Mouse (Mus musculus): ENCODE results near the gene Rpain. TPM values are rescaled to one million over a fixed set of nuclear protein-coding genes. Genes with fewer than 3 reads are reported as not detected.

Rpain gene
- 10 to 100 TPM; 41.3 to 48.5 TPM for total RNA-seq (2021)
- long read RNA-seq, transcript Rpain-211 (4 exons, 343 nt): minor isoform, 6 of 49 reads
- long read RNA-seq, transcript Rpain-201 (7 exons, 1,100 nt): major isoform, 17 of 49 reads
- long read RNA-seq, partial matches to known transcripts: 1 of 49 reads
- long read RNA-seq, other reads (novel, unspliced or antisense): 17 of 49 reads

DNA sequence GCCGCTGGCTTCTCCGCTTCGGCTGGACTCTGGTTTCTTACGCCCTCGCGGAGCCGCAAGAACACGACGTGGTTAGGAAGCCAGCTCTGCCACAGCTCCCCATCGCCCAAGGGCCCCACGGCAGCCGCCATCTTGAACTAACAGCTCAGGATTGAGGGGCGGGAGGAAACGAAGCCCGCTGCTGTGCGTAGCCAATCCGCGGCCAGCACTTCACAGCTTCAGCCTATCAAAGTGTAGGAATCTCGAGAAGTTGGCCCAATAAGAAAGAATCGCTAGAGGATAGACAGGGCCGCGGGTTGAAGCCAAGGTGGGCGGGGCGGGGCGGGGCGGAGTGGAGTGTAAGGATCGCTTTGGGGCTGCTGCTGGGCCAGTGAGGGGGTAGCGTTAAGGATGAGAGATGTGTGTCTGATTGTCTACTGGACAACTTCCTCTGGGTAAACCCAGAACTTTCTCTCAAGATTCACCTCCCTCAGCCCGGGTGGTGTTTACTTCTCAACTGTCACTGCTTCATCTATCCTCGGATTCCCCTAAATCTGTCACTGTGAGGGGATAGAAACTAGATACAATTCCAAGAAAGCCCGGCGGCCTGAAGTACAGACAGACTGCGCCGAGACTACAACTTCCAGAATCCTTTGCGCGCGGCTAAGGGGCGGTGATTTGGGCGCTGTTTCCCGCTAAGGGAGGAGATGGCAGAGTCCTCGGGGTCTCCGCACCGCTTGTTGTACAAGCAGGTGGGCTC is at the start of gene Rpain, which contains the start of gene Nup88:
Gene Rpain, plus strand, starts transcription at position 393 of the 739 bp plus-strand sequence.
Gene Nup88, minus strand, starts transcription at position 153 of the 739 bp plus-strand sequence.
- peak; percentile 91 to 94 for DNase-seq (ENCODE audit: low spot score in 2 of 2)

DNA sequence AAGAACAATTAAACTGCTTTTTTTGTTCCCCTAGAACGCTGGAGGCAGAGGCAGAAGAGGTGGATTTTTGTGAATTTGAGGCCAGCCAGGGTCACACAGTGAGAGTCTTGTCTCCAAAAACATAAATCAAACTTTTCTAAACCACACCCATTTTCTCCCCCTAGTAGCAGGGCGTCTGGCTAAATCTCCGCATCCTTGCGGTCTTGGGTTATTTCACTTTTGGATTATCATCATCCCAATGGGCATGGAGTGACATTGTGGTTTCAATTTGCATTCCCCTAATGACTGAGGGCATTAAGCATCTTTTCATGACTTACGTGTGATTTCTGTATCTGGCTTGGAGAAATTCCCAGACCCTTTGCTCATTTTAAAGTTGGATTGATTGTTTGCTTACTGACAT is 38.6 kb upstream of the Rpain start:
- no peak for DNase-seq (ENCODE audit: low spot score in 2 of 2)

DNA sequence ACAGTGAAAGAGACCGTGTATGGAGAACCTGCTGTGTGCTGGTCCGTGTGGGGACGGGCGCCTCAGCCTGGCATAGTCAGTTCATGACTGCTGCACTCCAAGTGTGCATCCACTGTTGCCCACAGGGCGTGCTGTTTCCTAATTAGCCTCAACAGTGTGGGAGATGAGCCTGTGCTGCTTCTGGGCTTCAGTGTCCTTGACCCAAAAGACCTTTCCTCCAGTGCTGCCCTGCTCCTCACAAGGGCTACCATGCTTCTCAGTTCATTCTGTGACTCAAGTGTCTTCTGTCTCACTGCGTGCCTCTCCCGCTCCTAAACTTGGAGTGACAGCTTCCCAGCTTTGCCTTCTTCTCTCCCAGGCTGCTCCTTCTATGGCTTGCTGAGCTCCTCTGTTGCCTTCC is 34.7 kb upstream of the Rpain start:
- no peak for DNase-seq (ENCODE audit: low spot score in 2 of 2)

DNA sequence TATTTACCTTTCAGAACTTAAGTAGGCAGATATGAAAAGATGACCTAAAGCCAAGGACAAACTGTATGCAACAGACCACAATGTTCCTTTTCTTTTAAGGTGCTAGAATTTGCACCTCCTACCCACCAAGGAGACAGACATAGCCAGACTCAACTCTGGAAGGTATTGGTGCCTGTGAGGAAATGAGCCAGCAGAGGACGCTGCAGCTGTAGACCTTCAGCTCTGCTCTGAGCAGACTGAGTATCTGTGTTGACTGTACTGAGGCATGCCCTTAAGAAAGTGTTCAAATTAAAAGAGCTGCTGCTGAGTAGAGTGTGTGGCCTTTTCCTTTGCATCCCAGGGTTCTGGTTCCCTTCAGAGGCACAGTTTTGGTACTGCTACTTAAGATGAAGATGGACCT is 27.4 kb upstream of the Rpain start:
- no peak for DNase-seq (ENCODE audit: low spot score in 2 of 2)

DNA sequence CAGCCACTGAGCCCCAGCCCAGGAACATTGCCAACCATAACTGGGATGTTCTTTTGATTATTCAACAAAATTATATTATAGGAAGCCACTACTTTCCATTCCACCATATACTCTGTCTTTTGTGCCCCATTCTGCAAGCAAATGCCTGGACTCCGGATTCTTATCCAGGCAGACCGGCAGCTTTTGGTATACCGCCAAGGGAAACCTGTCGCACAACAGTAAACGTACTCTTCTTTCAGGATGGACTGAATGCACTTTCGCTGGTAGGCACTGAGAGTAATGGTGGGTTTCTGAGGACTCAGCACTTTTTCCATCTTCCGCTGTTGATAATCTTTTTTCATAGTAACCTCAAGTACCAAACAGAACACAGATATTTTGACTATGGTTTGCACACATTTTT is 26.4 kb upstream of the Rpain start:
- DNase-seq (ENCODE audit: low spot score in 2 of 2): no peak

DNA sequence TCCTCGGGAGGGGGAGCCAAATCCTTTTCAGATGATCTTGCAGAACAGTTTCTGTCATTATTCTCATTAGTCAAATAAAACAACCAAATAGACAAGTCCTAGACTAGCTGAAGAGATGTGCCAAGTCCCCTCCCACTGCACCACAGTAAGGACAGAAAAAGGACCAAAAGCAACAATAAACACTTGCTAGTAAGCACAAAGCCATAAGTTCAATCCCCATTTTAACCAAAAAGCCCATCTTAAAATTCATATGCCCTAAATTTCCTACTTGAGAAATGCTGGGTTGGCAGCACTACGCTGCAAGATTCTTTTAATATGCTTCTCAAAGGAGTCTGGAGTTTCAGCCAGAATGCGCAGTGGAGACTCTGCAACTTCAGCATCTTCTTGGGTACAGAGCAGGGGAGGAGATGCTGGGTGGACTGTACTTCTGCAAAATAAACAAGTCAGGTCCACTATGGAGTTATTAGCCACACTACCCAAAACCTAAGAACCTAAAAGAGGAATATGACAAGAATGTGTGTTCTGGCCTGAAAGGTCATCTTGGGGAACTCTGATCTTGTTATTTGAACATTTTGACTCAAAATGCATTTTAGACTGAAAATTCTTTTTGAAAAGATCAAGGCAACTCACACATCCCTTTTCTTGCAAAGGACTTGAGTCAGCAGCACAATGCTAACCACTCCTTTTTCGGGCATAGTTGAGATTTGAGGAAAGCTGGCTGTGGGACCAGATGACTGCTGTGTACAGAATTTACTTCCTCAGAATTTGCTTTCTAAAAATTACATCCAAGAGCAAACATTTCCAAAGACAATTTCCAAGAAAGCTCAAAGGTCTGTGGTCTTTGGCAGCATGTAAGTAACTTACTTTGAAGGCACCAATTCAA is 24.8 kb upstream of the Rpain start:
- DNase-seq (ENCODE audit: low spot score in 2 of 2): no peak

DNA sequence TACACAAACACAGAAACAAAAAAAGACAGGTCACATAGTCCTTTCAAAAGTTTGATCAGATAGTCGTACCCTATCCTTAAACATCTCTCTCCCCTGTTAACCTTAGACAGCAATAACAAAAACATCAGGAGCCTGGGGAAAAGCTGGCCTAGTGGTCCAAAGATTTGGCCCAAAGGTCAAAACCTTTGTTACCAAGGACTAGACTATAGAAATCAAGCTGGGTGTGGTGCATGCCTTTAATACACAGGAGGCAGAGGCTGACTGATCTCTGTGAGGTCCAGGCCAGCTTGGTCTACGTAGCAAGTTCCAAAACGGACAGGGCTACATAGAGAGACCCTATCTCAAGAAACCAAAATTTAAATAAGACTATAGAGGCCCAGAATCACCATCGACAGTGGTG is 15.3 kb upstream of the Rpain start:
- DNase-seq (ENCODE audit: low spot score in 2 of 2): no peak

DNA sequence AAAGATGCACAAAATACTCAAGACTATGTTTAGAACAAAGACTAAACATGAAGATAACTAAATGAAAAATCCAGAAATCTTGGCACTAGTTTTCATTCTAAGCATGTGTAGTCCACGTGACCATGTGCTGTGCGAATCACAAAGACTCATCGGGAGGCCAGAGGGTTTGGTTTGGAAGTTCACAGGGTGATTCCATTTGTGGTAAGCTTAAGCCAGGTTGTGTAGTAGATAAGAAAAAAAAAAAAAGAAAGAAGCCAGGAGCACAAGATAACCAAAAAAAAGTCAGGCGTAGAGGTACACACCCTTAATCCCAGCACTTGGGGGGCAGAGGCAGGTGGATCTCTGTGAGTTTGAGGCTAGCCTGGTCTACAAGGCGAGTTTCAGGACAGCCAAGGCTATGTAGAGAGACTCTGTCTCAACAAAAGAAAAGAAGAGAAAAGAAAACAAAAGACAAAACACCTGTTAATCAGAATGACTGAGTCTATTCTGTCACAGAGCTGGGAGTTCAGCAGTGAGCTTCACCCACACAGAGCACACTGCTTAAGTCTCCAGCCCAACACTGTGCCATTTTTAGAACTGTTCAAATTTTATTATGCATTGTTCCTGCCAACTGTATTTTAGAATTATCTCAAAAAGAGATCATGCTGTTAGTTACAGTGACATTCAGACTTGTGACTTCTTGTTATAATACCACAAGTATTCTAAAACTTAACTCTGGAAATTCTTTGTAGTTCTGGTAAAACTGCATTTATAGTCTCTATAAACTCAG is 9.0 kb upstream of the Rpain start:
- DNase-seq (ENCODE audit: low spot score in 2 of 2): no peak

DNA sequence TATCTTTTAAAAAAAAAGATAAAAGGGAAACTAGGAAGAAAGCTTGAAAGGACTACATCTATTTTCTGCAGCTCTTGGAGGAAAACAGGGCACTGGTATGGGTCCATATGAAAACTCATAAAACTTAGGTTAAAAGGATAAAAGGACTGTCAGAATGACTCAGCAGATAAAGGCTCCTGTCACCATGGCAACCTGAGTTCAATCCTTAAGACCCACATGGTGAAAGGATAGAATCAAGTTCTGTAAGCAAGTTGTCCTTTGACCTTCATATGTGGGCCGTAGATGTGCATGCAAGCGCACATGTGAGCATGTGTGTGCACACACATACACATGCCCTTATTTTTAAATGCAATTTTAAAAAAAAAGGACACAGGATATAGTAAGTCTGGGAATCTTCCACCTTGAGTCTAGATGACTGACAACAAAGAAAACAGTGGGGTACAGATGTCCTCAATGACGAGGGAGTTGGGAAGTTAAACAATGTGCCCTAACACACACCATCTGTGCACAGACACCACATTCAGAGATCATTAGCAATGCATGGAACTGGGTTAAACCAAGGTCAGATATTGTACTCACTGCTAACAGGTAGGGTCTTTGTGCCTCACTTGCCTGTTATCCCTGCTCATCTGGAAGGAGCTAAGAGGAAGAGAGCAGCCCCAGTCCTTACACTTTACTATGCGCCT is 5.6 kb upstream of the Rpain start:
- DNase-seq (ENCODE audit: low spot score in 2 of 2): no peak

DNA sequence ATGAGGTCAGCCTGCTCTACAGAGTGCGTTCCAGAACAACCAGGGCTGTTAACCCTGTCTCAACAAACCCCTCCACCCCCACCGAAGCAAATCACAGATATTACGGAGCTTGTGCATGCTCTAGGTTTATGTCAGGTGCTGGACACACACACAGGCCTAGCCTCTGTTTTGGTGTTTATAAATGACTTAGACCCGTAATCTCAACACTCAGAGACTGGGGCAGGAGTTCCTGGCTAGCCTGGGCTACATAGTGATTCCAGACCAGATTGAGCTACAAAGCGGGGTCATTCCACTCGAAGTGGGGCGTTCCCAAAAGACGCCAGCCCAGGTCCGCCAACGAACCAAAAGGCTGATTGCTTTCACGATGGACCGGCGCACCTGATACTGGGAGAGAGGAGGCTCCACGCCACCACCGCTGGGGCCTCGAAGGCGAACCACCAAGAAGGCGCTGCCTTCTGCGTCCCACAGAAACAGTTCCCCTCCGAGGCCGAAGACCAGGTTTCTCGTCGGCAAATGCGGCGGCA is 680 bp upstream of the Rpain start:
- no peak for DNase-seq (ENCODE audit: low spot score in 2 of 2)

DNA sequence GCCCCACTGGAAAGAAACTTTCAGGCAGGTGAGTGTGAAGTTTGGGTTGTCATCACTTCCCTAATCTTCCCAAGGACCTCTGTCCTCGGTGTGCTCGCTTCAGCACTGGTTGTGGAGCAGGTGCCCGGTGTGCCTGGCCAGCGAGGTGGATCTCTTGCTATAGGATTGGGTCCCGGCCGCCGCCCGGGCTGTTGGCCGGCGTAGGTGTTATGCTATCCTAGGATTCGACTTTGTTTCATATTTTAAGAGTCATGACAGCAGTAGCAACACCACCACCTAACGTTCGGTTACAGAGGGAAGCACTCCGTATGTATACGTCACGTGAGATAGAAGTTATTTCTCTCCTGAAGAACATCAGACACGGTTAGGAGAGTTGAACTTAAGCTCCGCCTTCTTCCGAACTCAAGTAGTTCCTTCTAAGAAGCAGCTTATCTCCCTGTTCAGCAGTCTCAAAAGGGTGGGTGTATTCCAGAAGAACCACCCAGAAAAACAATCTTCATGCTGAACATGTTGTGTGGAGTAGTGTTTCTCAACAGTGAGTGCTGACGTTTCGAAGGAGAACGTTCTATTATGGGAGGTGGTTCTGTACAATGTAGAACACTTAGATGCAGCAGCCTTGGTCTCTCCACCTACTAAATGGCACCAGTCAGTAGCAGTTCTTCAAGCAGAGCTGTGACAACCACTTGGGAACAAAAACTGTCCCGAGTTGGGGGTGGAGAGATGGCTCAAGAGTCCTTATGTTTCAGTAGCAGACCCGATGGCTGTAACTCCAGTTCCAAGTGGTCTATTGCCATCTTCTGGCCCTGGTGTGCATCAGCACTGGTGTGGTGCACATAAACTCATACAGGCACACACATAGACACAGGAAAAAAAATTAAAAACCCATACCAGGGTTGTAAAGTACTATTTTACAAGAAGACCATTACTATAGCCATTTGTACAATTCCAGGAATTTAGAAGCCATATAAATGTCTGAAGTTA is 837 bp downstream of the Rpain start:
- DNase-seq (ENCODE audit: low spot score in 2 of 2): no peak

DNA sequence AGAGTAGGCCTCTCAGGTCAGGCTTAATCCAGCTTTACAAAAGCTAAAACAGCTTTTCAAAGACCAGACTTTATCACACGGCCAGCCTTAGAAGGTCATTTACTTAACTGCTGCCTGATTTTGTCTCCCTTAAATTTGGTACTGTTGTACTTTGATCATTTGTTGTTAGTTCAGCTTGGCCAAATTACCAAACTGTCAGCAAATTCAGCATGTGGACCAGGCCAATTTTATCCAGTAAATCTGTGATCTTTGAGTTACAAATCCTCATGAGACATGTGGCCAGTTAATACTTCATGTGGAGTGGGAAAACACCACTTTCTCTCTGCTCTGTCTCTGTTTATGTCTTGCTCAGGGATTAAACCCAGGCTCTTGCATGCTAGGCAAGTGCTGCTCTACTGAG is 2.6 kb downstream of the Rpain start:
- no peak for DNase-seq (ENCODE audit: low spot score in 2 of 2)

DNA sequence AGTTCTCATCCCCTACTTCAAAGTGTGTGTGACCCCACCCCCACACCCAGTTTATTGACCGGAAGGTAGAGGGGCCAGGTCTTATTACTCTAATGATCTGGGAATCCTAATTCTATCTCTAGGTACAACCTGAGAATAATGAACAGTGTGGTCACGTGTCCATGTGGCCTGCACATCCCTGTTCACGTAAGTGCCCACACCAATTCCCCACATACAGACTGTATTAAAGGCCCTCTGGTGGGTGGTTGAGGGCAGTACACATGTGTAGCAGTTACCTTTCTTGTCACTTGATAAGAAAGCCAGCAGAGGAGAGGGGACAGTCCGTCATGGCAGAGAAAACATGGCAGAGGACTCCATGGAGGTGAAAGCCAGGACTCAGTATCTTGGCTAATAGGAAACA is 3.9 kb downstream of the Rpain start:
- DNase-seq (ENCODE audit: low spot score in 2 of 2): no peak

DNA sequence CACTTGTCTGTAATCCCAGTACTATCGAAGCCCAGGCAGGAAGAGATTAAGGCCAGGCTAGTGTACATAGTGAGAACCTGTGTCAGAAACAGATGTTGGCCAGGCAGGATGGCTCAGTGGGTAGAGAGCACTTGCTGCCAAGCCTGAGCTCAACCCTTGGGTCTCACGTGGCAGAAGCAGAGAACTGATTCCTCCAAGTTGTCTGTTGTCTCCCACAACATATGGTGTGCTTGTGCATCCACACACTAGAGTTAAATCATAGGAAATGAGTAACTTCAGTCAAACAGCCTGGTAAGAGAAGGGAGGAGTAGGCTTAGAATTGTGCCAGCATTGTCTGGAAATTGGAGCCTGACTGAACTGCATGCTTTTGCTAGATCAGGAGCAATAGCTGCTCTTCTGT is 5.2 kb downstream of the Rpain start:
- no peak for DNase-seq (ENCODE audit: low spot score in 2 of 2)

DNA sequence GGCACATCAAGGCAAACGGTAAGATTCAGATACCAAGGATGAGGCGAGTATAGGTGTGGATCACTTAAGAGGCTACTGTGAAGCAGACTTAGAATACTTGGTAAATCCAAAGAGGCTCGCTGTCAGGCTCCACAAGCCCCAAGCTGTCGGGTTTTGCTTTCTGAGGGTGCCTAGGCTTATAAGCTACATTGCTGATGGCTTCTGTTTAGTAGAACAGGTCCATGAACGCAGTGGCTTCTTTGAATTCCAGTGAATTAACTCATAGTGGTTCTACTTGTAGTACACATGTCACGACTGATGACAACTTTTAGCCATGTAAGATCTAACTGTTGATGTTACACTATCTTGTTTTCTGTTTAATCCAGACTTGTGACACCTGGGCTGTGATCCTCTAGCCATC is 7.3 kb downstream of the Rpain start:
- no peak for DNase-seq (ENCODE audit: low spot score in 2 of 2)

DNA sequence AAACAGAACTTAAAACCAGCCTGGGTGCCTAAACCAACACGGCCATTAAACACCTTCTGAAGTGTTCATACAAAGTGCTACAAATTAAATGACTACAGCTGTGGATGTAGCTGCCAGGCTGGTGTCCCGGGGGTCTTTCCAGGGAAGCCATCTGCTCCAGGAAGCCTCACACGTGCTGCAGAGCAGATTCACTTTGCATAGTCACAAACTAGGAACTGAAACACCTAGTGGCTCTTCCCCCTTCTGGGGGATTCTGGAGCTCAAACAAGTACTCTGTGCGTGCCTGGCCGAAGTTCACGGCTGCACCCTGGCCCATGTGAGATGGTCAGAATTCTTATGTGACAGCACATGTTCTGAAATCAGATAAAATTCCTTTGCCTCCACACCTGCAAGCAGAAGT is 10.2 kb downstream of the Rpain start:
- DNase-seq (ENCODE audit: low spot score in 2 of 2): no peak

DNA sequence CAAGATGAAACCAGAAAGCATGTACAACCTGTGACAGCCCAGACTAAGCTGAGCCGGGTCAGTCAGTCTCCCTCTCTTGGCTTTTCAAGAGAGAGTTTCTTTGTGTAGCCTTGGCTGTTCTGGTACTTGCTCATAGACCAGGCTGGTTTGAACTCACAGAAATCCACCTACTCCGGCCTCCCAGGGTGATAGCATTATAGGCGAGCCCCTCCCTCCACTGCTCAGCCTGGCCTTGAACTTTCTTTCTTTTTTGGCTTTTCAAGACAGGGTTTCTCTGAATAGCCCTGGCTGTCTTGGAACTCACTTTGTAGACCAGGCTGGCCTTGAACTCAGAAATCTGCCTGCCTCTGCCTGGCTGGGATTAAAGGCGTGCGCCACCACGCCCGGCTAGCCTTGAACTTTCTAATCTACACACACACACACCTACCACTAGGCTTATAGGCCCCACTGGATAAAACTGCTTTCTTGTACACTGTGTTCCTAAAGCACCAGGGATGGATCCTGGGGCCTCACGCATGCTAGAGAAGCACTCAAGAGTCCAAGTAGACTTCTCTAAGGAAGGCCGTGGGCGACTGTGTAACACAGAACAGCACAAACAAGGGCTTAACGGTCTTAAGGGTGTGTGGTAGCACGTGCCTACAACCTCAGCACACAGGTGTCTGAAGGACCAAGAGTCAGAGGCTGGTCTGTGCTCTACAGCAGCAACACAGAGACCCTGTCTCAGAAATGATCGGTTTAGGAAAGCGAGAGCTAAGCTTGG is 10.9 kb downstream of the Rpain start:
- no peak for DNase-seq (ENCODE audit: low spot score in 2 of 2)

DNA sequence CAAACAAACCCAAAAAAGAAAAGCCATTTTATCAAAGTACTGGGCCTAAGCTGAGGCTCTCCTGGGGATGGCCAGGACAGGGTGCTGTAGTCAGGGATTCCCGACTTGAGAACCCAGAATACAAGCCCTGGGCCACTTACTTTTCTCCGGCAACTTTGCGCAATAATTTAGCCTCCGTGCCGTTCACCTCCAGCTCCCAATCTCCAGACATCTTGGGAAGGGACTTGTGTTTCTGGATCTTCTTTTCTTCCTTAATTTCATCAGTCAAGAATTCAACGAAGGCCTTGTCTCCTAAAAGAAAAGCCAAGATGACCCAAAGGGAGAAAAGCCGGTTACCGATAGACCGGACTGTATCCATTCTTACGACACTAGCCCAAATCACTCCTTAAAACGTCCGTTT is 12.0 kb downstream of the Rpain start:
- DNase-seq (ENCODE audit: low spot score in 2 of 2): no peak

All from layer of hippocampus, postnatal 10 days (tissue).